ENCODE assay signal across 8 mouse cellular contexts in the genomic region with DNA sequence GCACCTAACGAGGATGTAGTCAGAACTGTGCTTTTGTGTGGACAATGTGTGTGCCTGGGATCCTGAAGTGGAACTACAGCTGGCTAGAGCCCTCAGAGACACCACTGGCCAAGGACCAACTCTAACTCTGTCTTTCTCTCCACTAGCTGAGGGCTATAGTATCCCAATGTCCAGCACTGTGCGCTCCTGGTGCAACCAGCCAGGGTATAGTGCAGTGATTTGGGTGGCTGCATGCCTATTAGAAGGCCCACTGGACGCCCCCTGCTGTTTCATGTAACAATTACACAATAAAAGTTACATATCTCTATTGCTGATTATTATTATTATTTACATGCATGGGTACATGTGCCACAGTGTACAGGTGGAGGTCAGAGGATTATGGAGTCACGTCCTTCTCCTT. TPM values are rescaled to one million over a fixed set of nuclear protein-coding genes. Genes with fewer than 3 reads are reported as not detected.
A peak's percentile ranks its signal among the peaks of the same experiment; 100 is the strongest.
DNase-seq lines count a peak whose midpoint lies in the region; ATAC-seq and TF ChIP-seq lines count a peak whose summit lies in the region.

No protein-coding gene starts in this region.

- peaks cover 16% of the 10 kb centered on the region for H3K4me1 ChIP-seq in hindbrain, embryonic 11.5 days (replicated peaks; ENCODE audit: control insufficient read depth, insufficient read depth, low read length)
- H3K4me1 ChIP-seq in hindbrain, embryonic 16.5 days (ENCODE audit: control insufficient read depth, insufficient read depth, low read depth, low read length), result peaks cover 27% of the 10 kb centered on the region
- H3K4me1 ChIP-seq in lung, embryonic 14.5 days (ENCODE audit: insufficient read depth), result peaks cover 10% of the 10 kb centered on the region

- WGBS in hindbrain, embryonic 11.5 days, result 59% methylated on average over 4 of the region's 4 CpGs
- WGBS in hindbrain, embryonic 16.5 days, result 53% methylated on average over 4 of the region's 4 CpGs
- 41% methylated on average over 4 of the region's 4 CpGs for WGBS in lung, embryonic 14.5 days

- no peaks in the 10 kb centered on the region for H3K36me3 ChIP-seq in hindbrain, embryonic 11.5 days (ENCODE audit: control insufficient read depth, insufficient read depth, low read length)
- no peaks in the 10 kb centered on the region for H3K36me3 ChIP-seq in hindbrain, embryonic 16.5 days (ENCODE audit: control insufficient read depth, insufficient read depth, low read length)
- no peaks in the 10 kb centered on the region for H3K36me3 ChIP-seq in lung, embryonic 14.5 days (ENCODE audit: insufficient read depth)

- no peak overlapping the region for H3K9ac ChIP-seq in hindbrain, embryonic 11.5 days (ENCODE audit: low read depth, low read length)
- H3K9ac ChIP-seq in hindbrain, embryonic 16.5 days (ENCODE audit: low read depth, low read length), result no peak overlapping the region
- no peak overlapping the region for H3K9ac ChIP-seq in lung, embryonic 14.5 days

- H3K27me3 ChIP-seq in hindbrain, embryonic 11.5 days (ENCODE audit: control insufficient read depth, insufficient read depth, low read length), result no peaks in the 10 kb centered on the region
- no peaks in the 10 kb centered on the region for H3K27me3 ChIP-seq in hindbrain, embryonic 16.5 days (replicated peaks; ENCODE audit: control insufficient read depth, insufficient read depth, low read length)
- no peaks in the 10 kb centered on the region for H3K27me3 ChIP-seq in lung, embryonic 14.5 days (ENCODE audit: insufficient read depth, low read length)

- DNase-seq in hindbrain, embryonic 11.5 days (ENCODE audit: low spot score), result peak; percentile 68
- DNase-seq in urinary bladder, postnatal 36 days (ENCODE audit: low spot score in 2 of 2), result peak; percentile 15 to 20
- no peak for DNase-seq in urinary bladder, adult 2 months (ENCODE audit: low spot score)
- peak; percentile 88 for DNase-seq in lung, embryonic 14.5 days
- DNase-seq in frontal cortex, postnatal 10 days (ENCODE audit: low spot score in 2 of 2), result no peak
- no peak for DNase-seq in frontal cortex, postnatal 14 days (ENCODE audit: low spot score in 2 of 2)

- H3K9me3 ChIP-seq in hindbrain, embryonic 11.5 days (ENCODE audit: control insufficient read depth, low read length), result no peaks in the 10 kb centered on the region
- no peaks in the 10 kb centered on the region for H3K9me3 ChIP-seq in hindbrain, embryonic 16.5 days (ENCODE audit: control insufficient read depth, low read length)
- H3K9me3 ChIP-seq in lung, embryonic 14.5 days (ENCODE audit: low read depth, low read length), result no peaks in the 10 kb centered on the region

- H3K4me3 ChIP-seq in hindbrain, embryonic 11.5 days (ENCODE audit: low read depth, low read length), result no peak overlapping the region
- H3K4me3 ChIP-seq in hindbrain, embryonic 16.5 days (ENCODE audit: low read length), result no peak overlapping the region
- H3K4me3 ChIP-seq in lung, embryonic 14.5 days (ENCODE audit: low read depth, low read length), result no peak overlapping the region

- H3K27ac ChIP-seq in hindbrain, embryonic 11.5 days (ENCODE audit: low read depth, low read length), result no peak overlapping the region
- no peak overlapping the region for H3K27ac ChIP-seq in hindbrain, embryonic 16.5 days (ENCODE audit: low read depth, low read length)
- H3K27ac ChIP-seq in lung, embryonic 14.5 days (ENCODE audit: low read depth), result no peak overlapping the region

- ATAC-seq in hindbrain, embryonic 11.5 days (ENCODE audit: low FRiP score), result no peak
- ATAC-seq in hindbrain, embryonic 16.5 days, result no peak
- ATAC-seq in common myeloid progenitor, adult 5-6 weeks (replicated peaks; ENCODE audit: low read depth, poor library complexity, severe bottlenecking), result peak; percentile 30; the same call in 1 of the 2 replicates
- ATAC-seq in lung, embryonic 14.5 days (ENCODE audit: insufficient read depth), result no peak

- no peak overlapping the region for H3K4me2 ChIP-seq in hindbrain, embryonic 11.5 days (replicated peaks; ENCODE audit: low read depth, low read length)
- H3K4me2 ChIP-seq in hindbrain, embryonic 16.5 days (ENCODE audit: low read length), result no peak overlapping the region
- H3K4me2 ChIP-seq in lung, embryonic 14.5 days, result no peak overlapping the region

- peak; percentile 75 for TF ChIP-seq CTCF in lung, embryonic 14.5 days (IDR thresholded peaks at IDR 0.05; ENCODE audit: low read depth)

RNA-seq across cellular contexts. Expression of gene Ss18l1, which starts 3.0 kb away (rescaled TPM):
- 18.5 and 19.9 TPM in 2 replicates for polyA plus RNA-seq in hindbrain, embryonic 11.5 days (2014; fragmentation: Nextera tagmentation; extraction: Ambion mirVana)
- 53.0 and 61.1 TPM in 2 replicates for polyA plus RNA-seq in hindbrain, embryonic 16.5 days (2015; fragmentation: Nextera tagmentation; extraction: Ambion mirVana)
- 5.2 and 6.0 TPM in 2 replicates for polyA plus RNA-seq in urinary bladder, adult 2 months (2012; rRNA removed)
- 1.2 and 3.2 TPM in 2 replicates for total RNA-seq in common myeloid progenitor, adult 5-6 weeks (2017)
- polyA plus RNA-seq in lung, embryonic 14.5 days (2014; fragmentation: Nextera tagmentation; extraction: Ambion mirVana), result 4.7 and 5.6 TPM in 2 replicates

RNA-seq across cellular contexts. Expression of gene Psma7, which starts 3.0 kb away (rescaled TPM):
- 756 and 797 TPM in 2 replicates for polyA plus RNA-seq in hindbrain, embryonic 11.5 days (2014; fragmentation: Nextera tagmentation; extraction: Ambion mirVana)
- polyA plus RNA-seq in hindbrain, embryonic 16.5 days (2015; fragmentation: Nextera tagmentation; extraction: Ambion mirVana), result 514 and 534 TPM in 2 replicates
- polyA plus RNA-seq in urinary bladder, adult 2 months (2012; rRNA removed), result 198 and 224 TPM in 2 replicates
- 380 and 416 TPM in 2 replicates for total RNA-seq in common myeloid progenitor, adult 5-6 weeks (2017)
- 548 and 630 TPM in 2 replicates for polyA plus RNA-seq in lung, embryonic 14.5 days (2014; fragmentation: Nextera tagmentation; extraction: Ambion mirVana)

RNA-seq across cellular contexts. Expression of gene Lsm14b, which starts 20.5 kb away (rescaled TPM):
- 13.5 and 14.6 TPM in 2 replicates for polyA plus RNA-seq in hindbrain, embryonic 11.5 days (2014; fragmentation: Nextera tagmentation; extraction: Ambion mirVana)
- polyA plus RNA-seq in hindbrain, embryonic 16.5 days (2015; fragmentation: Nextera tagmentation; extraction: Ambion mirVana), result 9.3 and 17.8 TPM in 2 replicates
- 48.7 and 51.4 TPM in 2 replicates for polyA plus RNA-seq in urinary bladder, adult 2 months (2012; rRNA removed)
- 27.1 and 45.8 TPM in 2 replicates for total RNA-seq in common myeloid progenitor, adult 5-6 weeks (2017)
- 6.5 and 6.8 TPM in 2 replicates for polyA plus RNA-seq in lung, embryonic 14.5 days (2014; fragmentation: Nextera tagmentation; extraction: Ambion mirVana)

RNA-seq across cellular contexts. Expression of gene Mtg2, which starts 25.1 kb away (rescaled TPM):
- polyA plus RNA-seq in hindbrain, embryonic 11.5 days (2014; fragmentation: Nextera tagmentation; extraction: Ambion mirVana), result 26.3 and 31.5 TPM in 2 replicates
- 33.1 and 33.2 TPM in 2 replicates for polyA plus RNA-seq in hindbrain, embryonic 16.5 days (2015; fragmentation: Nextera tagmentation; extraction: Ambion mirVana)
- polyA plus RNA-seq in urinary bladder, adult 2 months (2012; rRNA removed), result 25.0 and 33.0 TPM in 2 replicates
- total RNA-seq in common myeloid progenitor, adult 5-6 weeks (2017), result 9.7 and 12.5 TPM in 2 replicates
- polyA plus RNA-seq in lung, embryonic 14.5 days (2014; fragmentation: Nextera tagmentation; extraction: Ambion mirVana), result 23.4 and 25.3 TPM in 2 replicates

RNA-seq across cellular contexts. Expression of gene Hrh3, which starts 59.0 kb away (rescaled TPM):
- polyA plus RNA-seq in hindbrain, embryonic 11.5 days (2014; fragmentation: Nextera tagmentation; extraction: Ambion mirVana), result 2.6 and 2.7 TPM in 2 replicates
- 2.1 and 2.7 TPM in 2 replicates for polyA plus RNA-seq in hindbrain, embryonic 16.5 days (2015; fragmentation: Nextera tagmentation; extraction: Ambion mirVana)
- polyA plus RNA-seq in urinary bladder, adult 2 months (2012; rRNA removed), result 2.9 and 3.2 TPM in 2 replicates
- total RNA-seq in common myeloid progenitor, adult 5-6 weeks (2017), result not detected in 2 replicates
- not detected in 2 replicates for polyA plus RNA-seq in lung, embryonic 14.5 days (2014; fragmentation: Nextera tagmentation; extraction: Ambion mirVana)

Comparison
In these comparisons a context has a peak if more than half of its experiments do, and no peak if none do; other contexts are left out.
1. DNase-seq: peak in hindbrain, embryonic 11.5 days (single experiment), urinary bladder, postnatal 36 days (2 of 2) and lung, embryonic 14.5 days (single experiment); none in urinary bladder, adult 2 months (single experiment), frontal cortex, postnatal 10 days (0 of 2) and frontal cortex, postnatal 14 days (0 of 2).